Mouse (Mus musculus) forebrain, embryonic 13.5 days (tissue): ENCODE data around the gene Mtmr12. TPM values are rescaled to one million over a fixed set of nuclear protein-coding genes. Genes with fewer than 3 reads are reported as not detected.
"Not testable (repeated sequence)": the region's sequence is repeated elsewhere in the genome, so short reads cannot be mapped to it uniquely, and the experiment has no call there.

Source experiments
- ATAC-seq: fragments of 200-750 bp; cut with Nextera tagmentation; 2 replicates; pipeline ENCODE4 v1.8.0; 2017
- H3K27ac ChIP-seq: fragments of 300-500 bp; sonication (generic); 2 replicates; pipeline ENCODE4 v1.5.1; 2015; ENCODE audit warnings: inconsistent platforms, mild to moderate bottlenecking, moderate library complexity
- H3K27me3 ChIP-seq: fragments of 300-500 bp; sonication (generic); 2 replicates; pipeline ENCODE4 v1.6.1; 2015; ENCODE audit warnings: mild to moderate bottlenecking, inconsistent platforms
- H3K36me3 ChIP-seq: fragments of 300-500 bp; sonication (generic); 2 replicates; pipeline ENCODE4 v1.6.1; 2015; ENCODE audit warnings: mild to moderate bottlenecking, inconsistent platforms; ENCODE audit not compliant: poor library complexity, severe bottlenecking
- H3K4me1 ChIP-seq: fragments of 300-500 bp; sonication (generic); 2 replicates; pipeline ENCODE4 v1.6.1; 2015; ENCODE audit warnings: inconsistent platforms
- H3K4me2 ChIP-seq: fragments of 300-500 bp; sonication (generic); 2 replicates; pipeline ENCODE4 v1.6.1; 2015; ENCODE audit warnings: inconsistent platforms, mild to moderate bottlenecking, moderate library complexity
- H3K4me3 ChIP-seq: fragments of 300-500 bp; sonication (generic); 2 replicates; pipeline ENCODE4 v1.5.1; 2015; ENCODE audit warnings: mild to moderate bottlenecking, inconsistent platforms
- H3K9ac ChIP-seq: fragments of 300-500 bp; sonication (generic); 2 replicates; pipeline ENCODE4 v1.6.1; 2015; ENCODE audit warnings: mild to moderate bottlenecking, inconsistent platforms
- H3K9me3 ChIP-seq: fragments of 300-500 bp; sonication (generic); replicated peaks from 2 replicates; pipeline ENCODE4 v1.6.1; 2016; ENCODE audit warnings: inconsistent platforms
- WGBS: fragments of 180-500 bp; shearing (Covaris S2); methylation state at CpG from one replicate; pipeline ENCODE4 v1.1.7; 2015; 5-methylcytosine and 5-hydroxymethylcytosine counted together
- polyA plus RNA-seq: library from polyadenylated mRNA; unstranded; fragments of >200 nt; fragmentation: Nextera tagmentation; extraction: Ambion mirVana; gene quantifications from 2 replicates; pipeline ENCODE4 v1.2.1, GENCODE M21; 2015

Gene Mtmr12
- polyA plus RNA-seq, 1 experiment from 2014 or later, result 10.3 TPM

GRCm38 (mm10) chr15:12216119-12216518 is 11.3 kb downstream of the Mtmr12 start:
- H3K36me3 ChIP-seq, result no peaks in the 10 kb centered on the region
- H3K9me3 ChIP-seq, result no peaks in the 10 kb centered on the region
- no peak overlapping the region for H3K4me3 ChIP-seq
- peaks cover 24% of the 10 kb centered on the region for H3K4me1 ChIP-seq
- WGBS, result 97% methylated on average over 8 of the region's 8 CpGs
- no peaks in the 10 kb centered on the region for H3K27me3 ChIP-seq
- H3K27ac ChIP-seq, result no peak overlapping the region
- H3K4me2 ChIP-seq, result no peak overlapping the region
- H3K9ac ChIP-seq, result no peak overlapping the region
- no peak for ATAC-seq

GRCm38 (mm10) chr15:12216798-12217197 is 12.0 kb downstream of the Mtmr12 start:
- H3K4me3 ChIP-seq, result no peak overlapping the region
- H3K27ac ChIP-seq, result no peak overlapping the region
- WGBS, result 84% methylated on average over 13 of the region's 13 CpGs
- H3K9ac ChIP-seq, result no peak overlapping the region
- H3K4me2 ChIP-seq, result no peak overlapping the region
- H3K27me3 ChIP-seq, result no peaks in the 10 kb centered on the region
- no peaks in the 10 kb centered on the region for H3K36me3 ChIP-seq
- no peaks in the 10 kb centered on the region for H3K9me3 ChIP-seq
- ATAC-seq, result no peak
- H3K4me1 ChIP-seq, result peaks cover 23% of the 10 kb centered on the region

GRCm38 (mm10) chr15:12217332-12217731 is 12.5 kb downstream of the Mtmr12 start:
- not testable (repeated sequence) for H3K36me3 ChIP-seq, H3K9ac ChIP-seq, ATAC-seq, H3K27ac ChIP-seq, H3K4me2 ChIP-seq, H3K27me3 ChIP-seq, H3K4me3 ChIP-seq, H3K9me3 ChIP-seq
- WGBS, result 94% methylated on average over 3 of the region's 3 CpGs
- peaks cover 28% of the 10 kb centered on the region for H3K4me1 ChIP-seq

GRCm38 (mm10) chr15:12217849-12218248 is 13.0 kb downstream of the Mtmr12 start:
- Histone ChIP-seq H3K27me3 (no peaks in the 10 kb centered on the region), H3K4me3 (no peak overlapping the region), H3K9ac (no peak overlapping the region), H3K4me2 (no peak overlapping the region), H3K27ac (no peak overlapping the region), H3K36me3 (no peaks in the 10 kb centered on the region), H3K9me3 (no peaks in the 10 kb centered on the region), H3K4me1 (peaks cover 33% of the 10 kb centered on the region)
- ATAC-seq, result no peak
- WGBS, result 44% methylated on average over 5 of the region's 5 CpGs

DNA sequence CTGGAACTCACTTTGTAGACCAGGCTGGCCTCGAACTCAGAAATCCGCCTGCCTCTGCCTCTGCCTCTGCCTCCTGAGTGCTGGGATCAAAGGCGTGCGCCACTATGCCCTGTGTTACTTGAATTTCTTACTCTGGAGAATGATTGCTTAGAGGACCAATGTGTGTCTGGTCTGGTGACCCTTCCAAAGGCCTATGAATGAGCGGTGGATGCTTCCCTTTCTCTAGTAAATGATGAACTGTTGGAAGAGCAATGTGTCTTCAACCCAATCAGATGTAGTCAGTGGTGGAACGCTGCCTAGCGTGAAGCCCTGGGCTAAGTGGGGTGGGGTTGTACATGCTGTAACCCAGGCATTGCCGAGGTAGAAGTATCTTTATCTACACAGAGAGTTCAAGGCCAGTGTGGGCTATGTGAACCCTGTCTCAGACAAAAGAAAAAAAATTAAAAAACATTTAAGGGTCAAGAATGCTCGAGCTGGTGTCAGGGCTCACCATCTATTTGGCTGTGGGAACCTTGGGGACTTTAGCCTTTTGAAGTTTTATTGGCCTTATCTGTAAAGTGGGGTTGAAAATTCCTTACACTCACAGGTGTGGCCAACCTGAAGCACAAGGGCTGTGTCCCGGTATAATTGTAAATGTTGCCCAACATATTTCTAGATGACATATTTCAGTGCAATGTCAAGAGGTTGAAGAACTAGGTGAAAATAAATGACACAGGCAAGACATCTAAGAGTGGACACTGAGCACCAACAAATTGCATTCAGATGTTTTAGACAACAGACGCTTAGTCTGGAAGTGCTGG is 14.0 kb downstream of the Mtmr12 start:
- peaks cover 40% of the 10 kb centered on the region for H3K4me1 ChIP-seq
- H3K27ac ChIP-seq, result no peak overlapping the region
- WGBS, result 95% methylated on average over 11 of the region's 11 CpGs
- no peaks in the 10 kb centered on the region for H3K9me3 ChIP-seq
- no peak overlapping the region for H3K4me2 ChIP-seq
- H3K27me3 ChIP-seq, result no peaks in the 10 kb centered on the region
- no peak overlapping the region for H3K4me3 ChIP-seq
- H3K9ac ChIP-seq, result no peak overlapping the region
- no peaks in the 10 kb centered on the region for H3K36me3 ChIP-seq
- no peak for ATAC-seq

DNA sequence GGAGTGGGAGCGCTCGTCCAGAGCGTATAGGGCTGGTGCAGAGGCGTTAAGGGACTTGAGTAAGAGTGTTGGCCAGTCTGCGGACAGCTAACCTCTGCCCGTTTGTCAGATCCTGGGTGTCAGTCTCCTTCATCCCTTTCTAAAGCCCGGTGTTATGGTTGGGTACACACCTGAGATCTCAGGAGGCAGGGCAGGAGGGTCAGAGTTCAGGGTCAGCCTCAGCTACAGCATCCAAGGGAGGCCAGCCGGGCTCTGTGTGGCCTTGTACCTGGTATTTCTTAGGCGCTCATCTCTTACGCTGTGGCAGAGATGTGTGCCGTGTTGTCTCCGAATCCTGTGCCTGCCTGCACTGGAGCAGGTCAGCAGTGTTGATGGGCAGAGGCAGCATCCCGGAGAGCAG is 16.3 kb downstream of the Mtmr12 start:
- no peak for ATAC-seq
- H3K4me3 ChIP-seq, result no peak overlapping the region
- H3K27me3 ChIP-seq, result no peaks in the 10 kb centered on the region
- WGBS, result 92% methylated on average over 13 of the region's 13 CpGs
- no peak overlapping the region for H3K4me2 ChIP-seq
- peaks cover 29% of the 10 kb centered on the region for H3K4me1 ChIP-seq
- H3K9ac ChIP-seq, result no peak overlapping the region
- H3K27ac ChIP-seq, result no peak overlapping the region
- no peaks in the 10 kb centered on the region for H3K36me3 ChIP-seq
- H3K9me3 ChIP-seq, result no peaks in the 10 kb centered on the region

DNA sequence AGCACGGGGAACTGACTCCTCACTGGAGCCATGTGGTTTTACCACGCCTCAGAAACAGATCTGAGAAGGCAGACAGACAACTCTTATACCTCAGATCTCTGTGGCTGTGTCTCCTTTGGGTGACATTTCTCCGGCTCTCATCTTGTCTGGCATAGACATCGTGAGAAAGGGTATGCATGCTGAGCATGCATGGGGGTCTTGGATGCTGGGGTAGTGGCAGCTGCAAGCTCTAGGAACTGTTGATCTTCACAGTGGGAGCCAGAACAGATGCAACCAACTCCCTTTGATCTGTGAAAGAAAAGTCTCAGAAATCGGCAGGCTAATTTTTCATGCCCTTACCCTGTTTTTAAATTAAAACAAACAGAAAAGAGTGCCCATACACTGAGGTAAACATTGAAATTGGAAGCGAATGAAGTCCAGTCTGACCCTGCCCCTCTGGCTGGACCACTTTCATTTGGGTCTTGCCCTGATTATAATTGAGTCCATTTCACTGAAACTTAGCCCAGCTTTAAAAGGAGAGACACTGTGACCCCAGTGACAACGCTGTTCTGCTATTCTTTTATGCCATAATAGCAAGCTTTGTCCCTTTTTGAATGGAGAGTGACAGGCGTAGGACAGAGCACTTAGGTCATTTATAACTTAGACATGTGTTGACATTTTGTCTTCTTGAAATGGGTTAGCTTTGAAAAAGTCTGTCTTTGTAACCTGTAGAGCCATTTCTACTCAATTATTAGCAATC is 17.9 kb downstream of the Mtmr12 start:
- Histone ChIP-seq H3K9me3 (no peaks in the 10 kb centered on the region), H3K27me3 (no peaks in the 10 kb centered on the region), H3K9ac (peak overlapping the region; percentile 16; the same call in 1 of the 2 replicates), H3K27ac (0 out of 2 replicates have a peak overlapping the region, but pooled peaks have one; percentile 35), H3K4me3 (no peak overlapping the region), H3K4me1 (peaks cover 28% of the 10 kb centered on the region), H3K4me2 (no peak overlapping the region), H3K36me3 (no peaks in the 10 kb centered on the region)
- WGBS, result 10% methylated on average over 8 of the region's 8 CpGs
- peak; percentile 22; the same call in 1 of the 2 replicates for ATAC-seq

DNA sequence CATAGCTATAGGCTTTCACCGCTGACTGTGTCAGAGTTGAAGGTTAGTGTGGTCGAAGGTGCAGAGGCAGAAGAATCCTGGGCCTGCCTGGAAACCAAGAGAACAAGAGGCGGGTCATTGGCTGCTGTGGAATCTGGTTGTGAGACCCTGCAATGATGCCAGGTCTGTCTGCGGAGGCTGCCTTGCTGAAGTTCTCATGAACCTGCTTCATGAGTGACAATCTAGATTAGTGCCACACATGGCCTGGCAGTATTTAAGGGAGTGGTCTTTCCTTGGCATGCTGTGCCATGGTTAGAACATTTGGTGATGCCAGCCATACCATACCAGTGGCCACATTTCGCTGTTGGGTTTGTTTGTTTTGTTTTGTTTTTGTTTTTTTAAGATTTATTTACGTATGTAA is 18.6 kb downstream of the Mtmr12 start:
- WGBS, result 71% methylated on average over 6 of the region's 6 CpGs
- Histone ChIP-seq H3K9ac (no peak overlapping the region), H3K4me3 (no peak overlapping the region), H3K27ac (no peak overlapping the region), H3K9me3 (no peaks in the 10 kb centered on the region), H3K4me1 (peaks cover 23% of the 10 kb centered on the region), H3K36me3 (no peaks in the 10 kb centered on the region), H3K4me2 (no peak overlapping the region), H3K27me3 (no peaks in the 10 kb centered on the region)
- ATAC-seq, result no peak

DNA sequence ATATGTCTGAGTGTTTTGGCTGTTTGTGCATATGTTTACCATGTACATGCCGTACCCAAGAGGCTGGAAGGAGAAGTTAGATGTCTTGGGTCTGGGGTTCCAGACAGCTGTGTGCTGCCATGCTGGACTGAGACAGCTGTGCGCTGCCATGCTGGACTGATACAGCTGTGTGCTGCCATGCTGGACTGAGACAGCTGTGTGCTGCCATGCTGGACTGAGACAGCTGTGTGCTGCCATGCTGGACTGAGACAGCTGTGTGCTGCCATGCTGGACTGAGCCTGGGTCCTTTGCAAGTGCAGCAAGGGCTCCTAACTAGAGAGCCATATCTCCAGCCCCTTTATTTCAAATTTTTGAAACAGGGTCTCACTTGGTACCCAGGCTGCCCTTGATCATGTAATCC is 19.4 kb downstream of the Mtmr12 start:
- Histone ChIP-seq H3K9me3 (no peaks in the 10 kb centered on the region), H3K4me1 (peaks cover 23% of the 10 kb centered on the region), H3K27ac (no peak overlapping the region), H3K4me2 (no peak overlapping the region), H3K9ac (no peak overlapping the region), H3K4me3 (no peak overlapping the region), H3K36me3 (no peaks in the 10 kb centered on the region), H3K27me3 (no peaks in the 10 kb centered on the region)
- WGBS, result 100% methylated on average over 2 of the region's 2 CpGs
- no peak for ATAC-seq

DNA sequence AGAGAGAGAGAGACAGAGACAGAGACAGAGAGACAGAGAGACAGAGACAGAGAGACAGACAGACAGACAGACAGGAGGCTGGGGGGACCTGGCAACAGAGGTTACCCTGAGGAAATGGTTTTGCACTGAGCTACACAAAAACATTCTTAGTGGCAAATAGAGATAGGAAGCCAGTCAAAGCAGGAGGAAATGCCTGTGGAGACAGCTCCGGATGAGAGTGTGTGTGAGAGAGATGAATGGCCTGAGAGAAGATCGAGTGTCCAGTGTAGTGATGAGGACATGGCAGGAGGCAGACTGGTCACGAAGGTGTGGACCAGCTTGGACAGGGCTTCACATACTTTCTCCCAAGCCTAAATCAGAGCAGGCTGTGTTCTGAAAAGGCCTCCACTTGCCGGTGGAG is 20.2 kb downstream of the Mtmr12 start:
- ATAC-seq, result no peak
- no peaks in the 10 kb centered on the region for H3K27me3 ChIP-seq

GRCm38 (mm10) chr15:12226908-12227307 is 22.1 kb downstream of the Mtmr12 start:
- Histone ChIP-seq H3K4me2 (no peak overlapping the region), H3K4me1 (peaks cover 21% of the 10 kb centered on the region)
- WGBS, result 96% methylated on average over 15 of the region's 15 CpGs

More for the DNA sequence above, 20.2 kb downstream of the Mtmr12 start:
- Histone ChIP-seq H3K9me3 (no peaks in the 10 kb centered on the region), H3K27ac (no peak overlapping the region; the same call in 1 of the 2 replicates), H3K4me3 (no peak overlapping the region), H3K4me1 (peaks cover 23% of the 10 kb centered on the region), H3K9ac (no peak overlapping the region), H3K4me2 (no peak overlapping the region), H3K36me3 (no peaks in the 10 kb centered on the region)
- 77% methylated on average over 4 of the region's 4 CpGs for WGBS

GRCm38 (mm10) chr15:12227355-12227754 is 22.5 kb downstream of the Mtmr12 start:
- H3K4me1 ChIP-seq, result peaks cover 17% of the 10 kb centered on the region
- H3K27me3 ChIP-seq, result no peaks in the 10 kb centered on the region
- H3K9me3 ChIP-seq, result no peaks in the 10 kb centered on the region
- H3K4me3 ChIP-seq, result no peak overlapping the region
- H3K27ac ChIP-seq, result no peak overlapping the region
- H3K36me3 ChIP-seq, result no peaks in the 10 kb centered on the region; the same call in 1 of the 2 replicates
- H3K4me2 ChIP-seq, result no peak overlapping the region
- H3K9ac ChIP-seq, result no peak overlapping the region
- 94% methylated on average over 4 of the region's 4 CpGs for WGBS
- no peak for ATAC-seq

More at GRCm38 (mm10) chr15:12226908-12227307, 22.1 kb downstream of the Mtmr12 start:
- no peak overlapping the region for H3K27ac ChIP-seq
- ATAC-seq, result no peak
- no peak overlapping the region for H3K4me3 ChIP-seq
- no peaks in the 10 kb centered on the region for H3K36me3 ChIP-seq
- H3K9ac ChIP-seq, result no peak overlapping the region
- H3K9me3 ChIP-seq, result no peaks in the 10 kb centered on the region
- no peaks in the 10 kb centered on the region for H3K27me3 ChIP-seq
